Mouse (Mus musculus) cerebellum, adult (tissue): ENCODE measurements around the gene Lingo2.

Experiments
- ATAC-seq: cut with Nextera tagmentation; 2 replicates; pipeline ENCODE4 v1.9.2; 2017; ENCODE audit warnings: mild to moderate bottlenecking, moderate library complexity, mixed read lengths; ENCODE audit not compliant: insufficient number of reproducible peaks, low FRiP score, low TSS enrichment

Lingo2 gene

GRCm38 (mm10) chr4:35885591-35886542 lies 1065.7 kb downstream of the Lingo2 start:
- ATAC-seq: no peak

- no peak for ATAC-seq
Observed at GRCm38 (mm10) chr4:35884946-35885460, 1066.5 kb downstream of the Lingo2 start.

- no peak for ATAC-seq
Observed at GRCm38 (mm10) chr4:35846518-35846917, 1105.0 kb downstream of the Lingo2 start.

- ATAC-seq: peak; percentile 49; the same call in 1 of the 2 replicates
Observed at GRCm38 (mm10) chr4:35845140-35845539, 1106.4 kb downstream of the Lingo2 start.

- ATAC-seq: no peak
Observed at GRCm38 (mm10) chr4:35844518-35844917, 1107.0 kb downstream of the Lingo2 start.

GRCm38 (mm10) chr4:35823322-35823870 lies 1128.2 kb downstream of the Lingo2 start:
- ATAC-seq: no peak

- ATAC-seq: no peak
Observed at GRCm38 (mm10) chr4:35820701-35821100, 1130.8 kb downstream of the Lingo2 start.

- no peak for ATAC-seq
Observed at GRCm38 (mm10) chr4:35814698-35815097, 1136.8 kb downstream of the Lingo2 start.

GRCm38 (mm10) chr4:35807497-35808210 lies 1143.9 kb downstream of the Lingo2 start:
- ATAC-seq: no peak

GRCm38 (mm10) chr4:35806881-35807464 lies 1144.6 kb downstream of the Lingo2 start:
- ATAC-seq: no peak

- ATAC-seq: no peak
Observed at GRCm38 (mm10) chr4:35784255-35784921, 1167.2 kb downstream of the Lingo2 start.

- no peak for ATAC-seq
Observed at GRCm38 (mm10) chr4:35770810-35771209, 1180.7 kb downstream of the Lingo2 start.

- ATAC-seq: no peak
Observed at GRCm38 (mm10) chr4:35766905-35767304, 1184.6 kb downstream of the Lingo2 start.

- ATAC-seq: no peak
Observed at GRCm38 (mm10) chr4:35761181-35761580, 1190.4 kb downstream of the Lingo2 start.

- ATAC-seq: no peak
Observed at GRCm38 (mm10) chr4:35752121-35752860, 1199.3 kb downstream of the Lingo2 start.

GRCm38 (mm10) chr4:35746693-35747092 lies 1204.9 kb downstream of the Lingo2 start:
- no peak for ATAC-seq

GRCm38 (mm10) chr4:35724774-35725173 lies 1226.8 kb downstream of the Lingo2 start:
- no peak for ATAC-seq

- no peak for ATAC-seq
Observed at GRCm38 (mm10) chr4:35704126-35704525, 1247.4 kb downstream of the Lingo2 start.

GRCm38 (mm10) chr4:35702661-35703060 lies 1248.9 kb downstream of the Lingo2 start:
- no peak for ATAC-seq
